9 mouse cellular contexts compared by ENCODE assay signal in genomic region chr12:55778301-55778700, GRCm38 (mm10). TPM values are rescaled to one million over a fixed set of nuclear protein-coding genes. Genes with fewer than 3 reads are reported as not detected.
DNase-seq lines count a peak whose midpoint lies in the region; ATAC-seq and TF ChIP-seq lines count a peak whose summit lies in the region.
"Had no signal": no experiment of that assay in that cellular context is flagged by ENCODE, and none has a peak within 500 bp of the region (broad histone marks: within the 10 kb centered on the region; RNA-seq: fewer than 3 reads in every experiment).

No protein-coding gene starts in this region.

- peak; percentile 48 for TF ChIP-seq CTCF in midbrain, postnatal 0 days (IDR thresholded peaks at IDR 0.05)

- no peak overlapping the region for H3K4me2 ChIP-seq in midbrain, postnatal 0 days (ENCODE audit: low read depth, low read length, poor library complexity, severe bottlenecking)
- no peak overlapping the region for H3K4me2 ChIP-seq in midbrain, embryonic 15.5 days

- DNase-seq in adrenal gland, adult (ENCODE audit: inconsistent age in 2 of 2, low spot score in 1 of 2): peak; percentile 52 to 80
- DNase-seq in adrenal gland, adult 8-10 months: no peak
- DNase-seq in midbrain, postnatal 0 days (ENCODE audit: low spot score): peak; percentile 7
- DNase-seq in brain, adult 2 months (ENCODE audit: low read depth, low spot score): peak; percentile 43
- peak; percentile 35 to 48 for DNase-seq in heart, postnatal 36 days
- no peak for DNase-seq in right cerebral cortex, adult 2 months (ENCODE audit: low spot score in 2 of 2)

- no peaks in the 10 kb centered on the region for H3K4me1 ChIP-seq in midbrain, postnatal 0 days (ENCODE audit: insufficient read depth, low read length)
- no peaks in the 10 kb centered on the region for H3K4me1 ChIP-seq in midbrain, embryonic 15.5 days

- peaks cover 13% of the 10 kb centered on the region; the same call in 1 of the 2 replicates for H3K36me3 ChIP-seq in midbrain, postnatal 0 days (ENCODE audit: insufficient read depth, low read length)
- H3K36me3 ChIP-seq in midbrain, embryonic 15.5 days (replicated peaks): peaks cover 3% of the 10 kb centered on the region; the same call in 1 of the 2 replicates

- no peak overlapping the region for H3K27ac ChIP-seq in midbrain, postnatal 0 days (ENCODE audit: low read depth, low read length)
- H3K27ac ChIP-seq in midbrain, embryonic 15.5 days: no peak overlapping the region

- H3K9me3 ChIP-seq in midbrain, postnatal 0 days (ENCODE audit: low read length): no peaks in the 10 kb centered on the region
- H3K9me3 ChIP-seq in midbrain, embryonic 15.5 days: no peaks in the 10 kb centered on the region
- H3K9me3 ChIP-seq: megakaryocyte, embryonic 14.5 days had no signal

- intact Hi-C loops in heart, postnatal 36 days (cut with DNase I): loop anchor here (1.0 kb wide), 1 partner anchor 53 kb away; no protein-coding TSS in a partner anchor

- H3K27me3 ChIP-seq in midbrain, postnatal 0 days (ENCODE audit: insufficient read depth, low read length): no peaks in the 10 kb centered on the region
- no peaks in the 10 kb centered on the region for H3K27me3 ChIP-seq in midbrain, embryonic 15.5 days (replicated peaks)
- H3K27me3 ChIP-seq: megakaryocyte, embryonic 14.5 days had no signal

- WGBS in midbrain, postnatal 0 days: 89% methylated on average over 2 of the region's 2 CpGs
- WGBS in midbrain, embryonic 15.5 days: 91% methylated on average over 2 of the region's 2 CpGs

- H3K4me3 ChIP-seq in midbrain, postnatal 0 days (ENCODE audit: low read depth, low read length): no peak overlapping the region
- no peak overlapping the region for H3K4me3 ChIP-seq in midbrain, embryonic 15.5 days
- H3K4me3 ChIP-seq: megakaryocyte, embryonic 14.5 days had no signal

- ATAC-seq in midbrain, postnatal 0 days (ENCODE audit: low FRiP score): no peak
- no peak for ATAC-seq in midbrain, embryonic 15.5 days (replicated peaks)
- 0 out of 2 replicates have a peak, but pooled peaks have one; percentile 47 for ATAC-seq in megakaryocyte, adult 5-6 weeks (ENCODE audit: poor library complexity, severe bottlenecking)

- H3K9ac ChIP-seq in midbrain, postnatal 0 days (replicated peaks; ENCODE audit: low read length, poor library complexity, severe bottlenecking): no peak overlapping the region
- no peak overlapping the region for H3K9ac ChIP-seq in midbrain, embryonic 15.5 days

RNA-seq across cellular contexts. Expression of gene Ralgapa1, which starts 42.7 kb away (rescaled TPM):
- total RNA-seq in adrenal gland, adult 8-10 months (2022): 10 to 100 TPM; 74.0 to 86.7 (median 80.2) TPM
- total RNA-seq in midbrain, postnatal 0 days (2014; rRNA removed): 135 and 146 TPM in 2 replicates
- polyA plus RNA-seq in midbrain, postnatal 0 days (2015; fragmentation: Nextera tagmentation; extraction: Ambion mirVana): 14.4 and 18.8 TPM in 2 replicates
- polyA plus RNA-seq in midbrain, embryonic 15.5 days (2015; fragmentation: Nextera tagmentation; extraction: Ambion mirVana): 23.7 and 26.7 TPM in 2 replicates
- 10 to 100 TPM; 57.2 to 61.3 TPM for total RNA-seq in heart, postnatal 36 days (2021)
- 33.7 and 39.3 TPM in 2 replicates for total RNA-seq in megakaryocyte, adult 5-6 weeks (2015)
- total RNA-seq in megakaryocyte, adult 5-6 weeks (2017): 25.6 and 36.6 TPM in 2 replicates

RNA-seq across cellular contexts. Expression of gene Brms1l, which starts 57.8 kb away (rescaled TPM):
- 10 to 100 TPM; 46.7 to 68.7 (median 56.0) TPM for total RNA-seq in adrenal gland, adult 8-10 months (2022)
- 38.0 and 39.7 TPM in 2 replicates for total RNA-seq in midbrain, postnatal 0 days (2014; rRNA removed)
- 38.3 and 40.5 TPM in 2 replicates for polyA plus RNA-seq in midbrain, postnatal 0 days (2015; fragmentation: Nextera tagmentation; extraction: Ambion mirVana)
- polyA plus RNA-seq in midbrain, embryonic 15.5 days (2015; fragmentation: Nextera tagmentation; extraction: Ambion mirVana): 60.8 and 61.7 TPM in 2 replicates
- 10 to 100 TPM; 19.2 to 21.6 TPM for total RNA-seq in heart, postnatal 36 days (2021)
- total RNA-seq in megakaryocyte, adult 5-6 weeks (2015): 12.6 and 12.8 TPM in 2 replicates
- 13.8 and 14.0 TPM in 2 replicates for total RNA-seq in megakaryocyte, adult 5-6 weeks (2017)

Comparison
In these comparisons a context has a peak if more than half of its experiments do, and no peak if none do; other contexts are left out.
1. DNase-seq: peak in adrenal gland, adult (2 of 2), midbrain, postnatal 0 days (single experiment), brain, adult 2 months (single experiment) and heart, postnatal 36 days (2 of 2); none in adrenal gland, adult 8-10 months (single experiment) and right cerebral cortex, adult 2 months (0 of 2).